Mouse (Mus musculus) CH12F3 (cell line): Measurements from ENCODE around the gene Dtx4.

Source experiments
- in situ Hi-C: fragments of 300-500 bp; cut with MboI; formaldehyde crosslinking; loops from 2 replicates; pipeline ENCODE4 v1.14.3; 2020; ENCODE audit warnings: low sequenced_read_pairs

The Dtx4 gene

DNA sequence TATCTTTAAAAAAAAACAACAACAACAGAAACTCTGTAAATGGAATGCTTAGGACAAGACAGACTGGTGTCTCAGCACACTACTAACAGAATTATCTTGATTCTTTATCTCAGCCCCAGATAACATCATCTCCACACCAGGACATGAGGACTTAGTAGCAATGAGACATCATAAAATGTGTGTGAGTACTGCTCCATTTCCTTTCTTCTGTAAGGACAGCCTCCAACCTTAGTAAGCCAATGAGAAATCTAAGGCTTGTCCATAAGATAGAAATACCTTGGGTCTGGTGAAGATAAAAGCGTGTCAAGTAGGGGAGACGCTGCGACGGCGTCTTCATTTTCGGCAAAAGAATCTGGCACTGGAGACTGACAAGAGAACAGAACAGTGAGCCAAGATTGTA, 73.6 kb downstream of the Dtx4 start, which contains the start of gene Pfpl:
Pfpl (plus strand) TSS at position 301 of the 400 bp plus-strand sequence.
- in situ Hi-C loops, result no loop called here

DNA sequence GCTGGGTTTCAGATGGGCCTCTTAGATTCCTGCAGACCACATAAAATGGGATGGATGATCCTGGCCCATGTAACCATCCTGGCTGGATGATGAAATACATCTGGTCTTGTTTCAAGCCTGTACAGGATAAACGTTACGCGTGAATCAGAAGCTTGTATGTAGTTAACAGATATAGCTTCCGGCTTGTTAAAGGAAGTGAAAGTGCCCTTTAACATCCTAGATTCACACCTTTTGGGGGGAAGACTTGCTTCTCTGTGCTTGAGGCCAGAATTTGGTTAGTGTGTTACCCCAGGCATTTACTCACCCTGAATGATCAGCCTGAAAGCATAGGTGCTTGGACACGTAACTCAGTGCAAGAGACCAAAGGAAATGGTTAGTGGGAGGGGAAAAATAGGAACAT, 74.2 kb downstream of the Dtx4 start:
- in situ Hi-C loops, result no loop called here

DNA sequence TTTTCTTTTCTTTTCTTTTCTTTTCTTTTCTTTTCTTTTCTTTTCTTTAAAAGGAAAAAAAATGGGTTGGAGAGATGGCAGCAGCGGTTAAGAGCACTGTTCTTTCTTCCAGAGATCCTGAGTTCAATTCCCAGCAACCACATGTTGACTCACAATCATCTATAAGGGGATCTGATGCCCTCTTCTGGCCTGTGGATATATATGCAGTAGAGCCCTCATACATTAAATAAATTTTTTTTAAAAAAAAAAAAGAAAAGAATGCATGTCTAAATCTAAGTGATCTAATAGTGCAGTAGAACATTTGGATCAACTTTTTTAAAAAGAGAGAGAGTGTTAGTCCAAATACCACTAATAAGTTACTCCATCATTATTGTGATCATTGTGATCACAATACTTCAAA, 79.6 kb downstream of the Dtx4 start:
- in situ Hi-C loops, result no loop called here

DNA sequence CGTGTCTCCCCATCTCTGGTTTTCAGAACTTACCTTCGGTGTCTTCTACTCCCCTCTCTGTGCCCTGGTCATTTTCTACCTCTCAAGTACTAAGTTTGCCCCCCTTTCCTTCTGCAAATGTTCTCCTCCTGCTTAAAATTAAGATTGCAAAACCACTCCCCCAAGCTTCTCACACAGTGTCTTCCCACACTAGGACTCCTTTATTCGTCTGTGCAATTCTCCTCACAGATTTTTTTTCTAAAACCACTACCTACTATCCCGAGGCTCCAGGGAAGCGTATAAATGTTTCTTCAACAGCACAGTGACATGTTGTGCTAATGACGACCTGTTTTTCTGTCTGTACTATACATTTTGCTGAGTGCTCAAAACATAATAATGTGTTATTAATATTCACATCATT, 80.7 kb downstream of the Dtx4 start:
- in situ Hi-C loops, result no loop called here

DNA sequence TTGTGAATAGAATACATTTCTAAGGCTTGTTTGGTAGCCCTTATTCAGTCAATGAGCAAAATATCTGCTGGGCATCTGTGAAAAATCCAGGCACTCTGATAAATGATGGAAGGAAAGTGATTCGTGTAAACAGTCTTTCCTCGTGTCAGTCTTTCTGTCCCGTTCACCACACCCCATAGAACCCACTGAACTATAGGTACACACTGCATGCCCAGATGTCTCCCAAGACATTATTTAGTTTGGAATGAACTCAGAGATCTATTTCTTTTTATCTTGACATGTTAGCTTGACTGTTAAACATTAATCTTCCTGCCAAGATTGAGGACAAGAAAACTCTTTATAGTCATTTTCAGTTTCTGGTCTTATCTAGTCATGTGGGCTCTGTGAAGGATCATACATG, 82.9 kb downstream of the Dtx4 start:
- in situ Hi-C loops, result no loop called here

DNA sequence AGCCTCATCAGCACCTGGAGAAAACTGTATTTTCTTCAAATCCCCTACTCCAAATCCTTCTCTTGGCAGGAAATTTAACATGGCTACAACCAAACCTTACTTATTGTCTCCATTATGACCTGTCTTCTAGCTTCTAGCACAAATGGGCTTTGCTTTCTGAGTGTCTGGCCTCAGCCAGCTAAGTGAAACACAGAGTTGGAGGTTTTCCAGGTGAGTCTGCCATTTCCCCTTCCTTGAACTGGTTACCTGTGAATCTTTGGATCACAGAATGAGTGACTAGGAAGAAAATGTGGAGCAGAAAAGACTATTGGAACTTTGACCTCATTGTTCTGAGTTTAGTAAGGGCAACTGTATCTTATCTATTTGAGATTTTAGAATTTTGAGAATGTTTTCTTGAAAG, 83.9 kb downstream of the Dtx4 start, which contains the start of gene Olfr1441:
Olfr1441 (plus strand) TSS at position 73 of the 400 bp plus-strand sequence.
- in situ Hi-C loops, result no loop called here
